Mouse (Mus musculus) kidney, postnatal 4 days (tissue): ENCODE measurements at regions not wholly inside any gene's neighbourhood (a gene's known extent, or its start where the extent isn't known, plus 50 kb on each side); places are given as distances from the start of the nearest gene placed in this dataset.
"Not testable (repeated sequence)": the region's sequence is repeated elsewhere in the genome, so short reads cannot be mapped to it uniquely, and the experiment has no call there.

Source experiments
- DNase-seq, 2 experiments: peaks; one replicate each; pipeline ENCODE4 v3.0.0; 2021; ENCODE audit warnings: mixed read lengths in 2 of 2

DNA sequence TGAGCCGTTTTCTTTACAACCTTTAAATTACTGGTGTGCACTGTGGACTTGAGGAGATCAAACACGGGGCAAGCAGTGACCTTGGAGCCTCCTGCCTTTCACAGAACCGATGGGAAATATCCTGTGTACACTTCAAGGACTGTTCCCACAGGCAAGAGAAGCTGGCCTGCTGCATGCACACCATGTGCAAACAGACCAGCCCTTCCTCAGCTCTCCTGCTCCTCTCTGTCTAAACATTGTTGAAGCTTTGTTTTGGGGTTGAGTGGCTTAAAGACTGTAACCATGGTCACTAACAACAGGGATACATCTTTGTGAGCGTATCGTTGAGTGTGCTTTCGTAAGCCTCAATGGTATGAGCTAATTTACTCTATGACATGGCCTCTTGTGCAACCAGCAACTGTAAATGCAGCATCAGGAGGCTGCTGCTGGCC, 50.2 kb upstream of the Agps start:
- DNase-seq, result no peak

DNA sequence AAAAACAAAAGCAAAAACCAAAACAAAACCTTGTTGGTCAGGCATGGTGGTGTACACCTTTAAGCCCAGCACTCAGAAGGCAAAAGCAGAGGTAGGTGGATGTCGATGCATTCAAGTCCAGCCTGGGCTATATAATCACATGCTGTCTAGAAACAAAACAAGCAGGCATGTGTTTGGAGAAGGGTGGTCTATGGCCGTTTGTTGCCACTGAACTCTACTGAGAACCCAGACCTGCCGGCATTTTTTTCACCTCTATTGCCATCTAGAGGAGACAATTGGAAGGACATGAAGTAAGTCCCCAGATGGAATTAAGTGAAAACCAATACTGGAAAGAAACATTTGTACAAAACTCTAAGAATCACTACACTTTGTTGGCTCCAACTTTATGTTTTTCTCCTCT, 50.9 kb upstream of the Agps start:
- peak; percentile 21 to 44 for DNase-seq

DNA sequence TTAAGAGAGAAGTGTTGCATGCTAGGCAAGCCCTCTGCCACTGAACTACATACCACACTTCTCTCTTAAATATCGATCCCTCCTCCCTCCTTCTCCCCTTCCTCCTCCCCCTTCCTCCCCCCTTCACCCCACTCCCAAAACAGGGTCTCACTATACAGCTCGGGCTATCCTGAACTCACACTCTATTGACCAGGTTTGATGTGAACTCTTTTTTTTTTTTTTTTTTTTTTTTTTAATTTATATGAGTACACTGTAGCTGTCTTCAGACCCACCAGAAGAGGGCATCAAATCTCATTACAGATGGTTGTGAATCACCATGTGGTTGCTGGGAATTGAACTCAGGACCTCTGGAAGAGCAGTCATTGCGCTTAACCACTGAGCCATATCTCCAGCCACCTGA, 53.3 kb upstream of the Agps start:
- not testable (repeated sequence) for DNase-seq

DNA sequence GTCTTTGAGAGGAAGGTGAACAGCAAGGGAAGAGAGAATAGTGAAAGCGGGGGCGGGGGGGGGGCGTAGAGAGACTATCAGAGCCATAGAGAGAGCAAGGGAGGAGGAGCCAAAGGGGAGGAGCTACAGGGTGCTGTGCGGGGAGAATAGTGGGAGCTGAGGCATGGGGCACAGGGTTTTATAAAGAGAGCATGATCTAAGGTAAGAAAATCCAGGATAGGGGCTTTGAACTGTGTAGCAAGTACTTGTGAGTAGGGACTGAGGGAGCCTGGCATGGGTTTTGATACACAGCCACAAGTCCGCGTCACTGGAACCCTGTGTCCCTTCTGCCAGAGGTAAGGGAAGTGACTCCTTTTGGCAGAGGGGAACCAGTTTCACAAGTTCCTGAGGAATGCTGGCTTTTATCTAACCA, 54.9 kb upstream of the Agps start:
- DNase-seq, result peak; percentile 23 to 47

DNA sequence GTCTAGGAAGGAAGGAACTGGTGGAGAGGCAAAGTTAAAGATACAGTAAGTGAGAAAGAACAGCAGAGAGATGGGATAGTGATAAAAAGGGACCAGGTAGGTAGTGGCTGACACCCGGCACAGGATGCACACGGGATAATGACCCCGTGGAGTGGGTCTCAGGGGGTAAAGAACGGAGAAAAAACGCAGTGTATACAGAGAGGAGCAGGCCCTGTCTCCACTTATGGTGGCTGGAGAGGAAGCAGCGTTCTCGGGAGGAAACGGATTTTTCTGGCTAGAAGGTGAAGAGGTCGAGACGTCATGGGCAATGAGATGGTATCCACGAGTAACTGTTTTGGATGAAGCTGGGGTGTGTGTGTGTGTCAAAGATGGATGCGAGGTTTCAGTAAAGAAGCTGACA, 55.4 kb upstream of the Agps start:
- DNase-seq, result no peak

DNA sequence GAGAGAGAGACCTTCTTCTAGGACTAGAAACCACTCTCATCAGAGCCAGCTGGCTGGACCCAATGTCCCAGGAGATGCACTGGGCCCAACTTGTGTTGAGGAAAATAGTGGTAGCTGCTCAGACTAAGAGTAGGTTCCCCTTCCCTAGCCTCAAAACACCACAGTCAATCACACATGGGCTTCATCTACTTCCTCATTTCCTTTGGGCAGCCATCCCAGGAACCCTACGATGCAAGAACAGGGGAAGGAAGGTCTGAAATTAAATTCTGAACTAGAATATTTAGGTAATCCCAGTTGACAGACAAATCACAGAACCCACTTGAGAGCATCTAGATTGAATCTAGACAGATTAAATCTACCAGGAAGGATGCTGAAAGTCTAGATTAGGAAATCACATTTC, 56.8 kb upstream of the Agps start:
- no peak for DNase-seq

DNA sequence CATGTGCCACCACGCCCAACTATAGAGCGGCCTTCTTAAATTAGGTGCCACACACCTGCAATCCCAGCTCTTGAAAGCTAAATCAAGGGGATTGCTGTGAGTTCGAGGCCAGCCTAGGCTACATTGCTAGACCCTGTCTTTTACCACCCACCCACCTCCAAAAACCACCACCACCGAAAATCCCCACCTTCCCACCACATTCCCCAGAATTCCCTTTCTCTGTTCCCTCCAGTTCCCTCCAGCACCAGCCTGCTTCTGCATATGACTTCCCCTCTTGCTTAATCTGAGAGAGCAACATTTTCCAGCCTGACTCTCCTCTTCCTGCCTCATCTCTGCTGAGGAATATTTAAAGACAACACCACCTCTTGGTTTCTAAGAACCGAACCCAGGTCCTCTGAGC, 58.5 kb upstream of the Agps start:
- DNase-seq, result no peak

DNA sequence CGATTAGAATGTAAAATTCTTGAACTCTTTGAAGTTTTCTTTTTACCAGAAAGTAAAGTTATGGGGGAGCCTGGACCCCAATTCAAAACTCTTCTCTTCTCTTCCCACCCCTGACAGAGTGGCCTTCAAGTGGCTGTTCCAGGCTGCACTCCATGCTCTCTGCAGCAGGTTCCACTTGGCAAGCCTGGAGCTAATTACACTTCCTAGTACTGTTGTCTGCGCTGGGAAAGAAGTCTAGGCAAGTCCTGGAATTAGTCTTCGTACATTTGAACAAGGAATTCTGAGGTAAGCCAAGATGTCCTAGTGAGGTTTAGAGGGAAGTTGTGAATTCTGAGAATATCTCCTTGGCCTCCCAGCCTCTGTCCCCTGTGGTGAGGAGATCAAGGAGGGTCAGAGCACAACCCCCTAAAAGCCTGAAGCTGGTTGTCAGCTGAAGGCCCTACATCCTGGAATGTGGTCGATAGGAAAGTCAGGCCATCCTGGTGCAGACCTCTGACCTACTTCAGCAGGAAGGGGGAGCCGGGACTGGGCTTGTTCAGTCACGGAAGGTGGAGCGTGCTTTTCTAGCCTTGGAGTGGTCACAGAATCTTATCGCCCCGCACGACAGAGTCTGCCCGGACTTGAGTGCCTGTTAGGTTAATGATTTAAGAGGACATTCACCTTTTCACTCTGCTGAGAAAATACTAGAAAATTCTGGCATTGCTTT, 59.6 kb upstream of the Agps start:
- DNase-seq, result peak; percentile 68 to 83

DNA sequence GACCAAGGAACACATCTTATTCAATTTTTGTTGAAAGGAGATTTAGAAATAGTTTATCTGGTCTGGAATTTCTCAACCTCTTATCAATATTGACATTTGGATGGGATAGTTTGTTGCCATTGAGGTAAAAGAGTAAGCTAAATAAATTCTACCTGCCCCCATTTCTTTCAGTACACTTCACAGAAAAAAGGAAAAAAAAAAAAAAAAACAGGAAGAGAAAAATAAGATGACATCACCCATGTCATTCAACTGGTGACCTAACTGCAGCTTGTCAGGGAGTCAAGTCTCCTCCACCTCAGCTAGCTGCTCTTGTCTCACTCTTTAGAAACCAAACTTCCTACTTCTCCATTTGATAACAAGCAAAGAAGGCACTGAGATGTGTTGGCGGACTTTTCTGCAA, 61.3 kb upstream of the Agps start:
- DNase-seq, result no peak

DNA sequence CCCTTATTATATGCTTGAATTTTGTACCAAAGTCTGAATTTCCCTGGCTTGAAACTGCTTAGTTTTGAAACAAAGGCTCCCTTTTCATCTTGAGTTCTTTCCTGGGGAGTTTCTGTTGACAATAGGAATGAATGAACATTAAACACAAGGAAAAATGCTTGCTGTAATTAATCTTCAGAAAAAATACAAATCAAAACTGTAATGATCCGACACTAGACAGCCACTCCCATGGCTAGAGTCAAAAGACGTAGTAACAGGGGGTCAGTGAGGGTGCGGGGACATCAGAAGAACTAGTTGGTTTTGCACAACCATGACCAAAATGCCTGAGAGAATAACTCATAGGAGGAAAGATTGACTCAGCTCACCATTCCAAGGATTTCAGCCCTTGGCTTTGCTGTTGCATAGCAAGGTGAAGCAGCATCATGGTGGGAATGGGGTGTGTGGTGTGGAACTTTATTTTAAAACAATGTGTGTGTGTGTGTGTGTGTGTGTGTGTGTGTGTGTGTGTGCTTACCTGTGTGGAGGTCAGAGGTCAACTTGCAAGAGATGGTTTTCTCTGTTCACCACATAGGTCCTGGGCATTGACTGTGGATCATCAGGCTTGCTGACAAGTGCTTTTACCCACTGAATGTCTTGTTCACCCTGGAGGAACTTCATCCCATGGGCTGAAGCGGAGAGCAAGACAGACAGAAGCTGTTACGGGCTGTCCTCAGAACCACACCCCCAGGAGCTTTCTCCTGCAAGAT, 63.2 kb upstream of the Agps start:
- no peak for DNase-seq

DNA sequence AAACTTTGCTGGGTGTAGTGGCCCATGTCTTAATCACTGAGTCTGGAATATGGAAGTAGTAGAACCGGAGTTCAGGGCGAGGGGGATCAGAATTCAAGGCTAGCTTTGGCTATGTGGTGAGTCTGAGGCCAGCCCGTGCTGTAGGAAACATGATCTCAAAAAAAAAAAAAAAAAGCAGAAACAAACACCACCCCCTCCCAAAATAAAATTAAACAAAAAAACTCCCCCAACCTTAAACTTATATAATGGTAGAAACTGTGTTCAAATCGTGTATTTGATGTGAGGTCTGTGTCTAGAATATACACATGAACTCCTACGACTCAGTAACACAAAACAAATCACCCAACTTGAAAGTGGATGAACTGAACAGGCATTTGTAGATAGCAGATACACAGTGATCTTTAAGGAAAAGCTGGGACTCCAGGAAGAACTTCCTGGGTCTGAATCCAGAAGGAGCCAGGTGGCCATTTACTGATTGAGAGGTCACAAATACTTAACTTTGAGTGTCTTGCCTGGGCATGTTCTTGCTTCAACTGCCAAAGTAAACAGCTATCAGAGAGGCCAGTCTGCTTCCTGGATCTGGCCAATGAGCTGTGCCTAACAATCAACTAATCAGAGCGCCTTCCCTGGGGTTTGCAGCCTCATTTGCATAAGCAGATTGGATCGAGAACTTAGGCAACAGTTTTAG, 63.6 kb upstream of the Nfe2l2 start:
- peak; percentile 37 to 54 for DNase-seq

DNA sequence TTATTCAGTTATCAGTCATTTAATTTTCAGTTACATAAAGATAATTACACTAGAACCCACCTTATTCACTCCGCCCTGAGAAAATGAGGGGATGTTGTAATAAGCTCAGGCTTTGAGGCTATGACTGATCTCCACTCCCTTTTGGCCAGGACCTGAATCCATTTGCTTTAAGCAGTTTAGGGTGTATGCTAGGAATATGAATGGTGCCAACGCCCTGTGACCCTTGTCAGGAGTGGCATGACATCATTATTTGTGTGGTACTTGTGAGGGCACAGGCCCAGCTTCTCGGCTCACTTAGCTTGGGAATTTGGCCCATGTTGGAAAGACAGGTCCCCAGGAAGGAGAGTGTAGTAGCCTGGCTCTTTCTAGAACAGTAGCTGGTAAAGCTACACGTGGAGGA, 61.0 kb upstream of the Nfe2l2 start:
- DNase-seq, result no peak

DNA sequence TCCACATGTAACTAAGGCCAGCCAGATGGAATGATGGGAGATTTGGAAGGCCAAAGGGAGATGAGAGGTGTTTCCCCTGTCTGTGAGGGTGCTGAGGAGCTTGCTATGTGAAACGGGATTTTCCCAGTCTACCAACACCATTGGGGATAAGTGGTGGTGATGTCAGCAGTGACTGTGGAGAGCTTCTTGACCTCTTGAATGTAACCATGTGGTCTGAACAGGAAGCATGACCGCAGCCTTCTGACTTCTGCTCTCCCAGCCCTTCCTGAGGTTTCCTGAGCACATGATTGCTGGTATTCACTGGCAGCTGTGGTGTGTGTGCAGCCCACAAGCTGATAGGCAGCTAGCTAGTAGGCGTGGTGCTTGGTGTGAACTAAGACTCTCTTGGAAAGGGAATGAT, 58.8 kb upstream of the Nfe2l2 start:
- DNase-seq, result peak in 1 of 2 experiments; percentile 48

DNA sequence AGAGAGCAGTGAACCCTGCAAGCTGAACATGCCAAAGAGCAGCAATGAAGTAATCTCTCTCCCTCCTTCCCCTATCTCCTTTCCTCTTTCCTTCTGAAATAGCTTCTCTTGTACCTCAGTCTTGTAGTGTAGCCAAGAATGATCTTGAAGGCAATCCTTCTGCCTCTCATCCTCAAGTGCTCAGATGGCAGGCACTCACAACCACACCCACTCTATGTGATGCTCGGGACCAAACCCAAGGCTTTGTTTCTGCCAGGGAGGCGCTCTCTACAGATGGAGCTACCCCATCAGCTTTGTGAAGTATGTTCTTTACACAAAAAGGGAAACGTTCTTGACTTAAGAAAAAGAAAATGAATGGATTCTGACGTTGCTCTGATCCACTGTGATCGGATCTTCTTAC, 57.6 kb upstream of the Nfe2l2 start:
- no peak for DNase-seq

DNA sequence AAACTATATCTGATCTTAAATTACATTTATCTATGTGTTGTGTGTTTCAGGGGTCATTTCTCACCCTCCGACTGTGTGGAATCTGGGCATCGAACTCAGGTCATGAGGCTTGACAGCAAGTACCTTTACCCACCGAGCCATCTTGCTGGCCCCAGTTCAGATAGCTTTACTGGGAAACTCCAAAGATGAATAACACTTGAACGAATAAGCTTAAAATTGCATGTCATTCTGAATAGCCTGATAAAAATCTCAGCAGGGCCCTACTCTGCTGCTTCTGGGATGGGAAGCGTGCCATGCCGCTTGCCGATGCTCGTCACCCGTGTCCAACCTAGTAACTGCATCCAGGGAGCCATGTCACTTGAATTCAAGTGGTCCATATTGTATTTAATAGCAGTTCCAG, 57.2 kb upstream of the Nfe2l2 start:
- DNase-seq, result no peak

DNA sequence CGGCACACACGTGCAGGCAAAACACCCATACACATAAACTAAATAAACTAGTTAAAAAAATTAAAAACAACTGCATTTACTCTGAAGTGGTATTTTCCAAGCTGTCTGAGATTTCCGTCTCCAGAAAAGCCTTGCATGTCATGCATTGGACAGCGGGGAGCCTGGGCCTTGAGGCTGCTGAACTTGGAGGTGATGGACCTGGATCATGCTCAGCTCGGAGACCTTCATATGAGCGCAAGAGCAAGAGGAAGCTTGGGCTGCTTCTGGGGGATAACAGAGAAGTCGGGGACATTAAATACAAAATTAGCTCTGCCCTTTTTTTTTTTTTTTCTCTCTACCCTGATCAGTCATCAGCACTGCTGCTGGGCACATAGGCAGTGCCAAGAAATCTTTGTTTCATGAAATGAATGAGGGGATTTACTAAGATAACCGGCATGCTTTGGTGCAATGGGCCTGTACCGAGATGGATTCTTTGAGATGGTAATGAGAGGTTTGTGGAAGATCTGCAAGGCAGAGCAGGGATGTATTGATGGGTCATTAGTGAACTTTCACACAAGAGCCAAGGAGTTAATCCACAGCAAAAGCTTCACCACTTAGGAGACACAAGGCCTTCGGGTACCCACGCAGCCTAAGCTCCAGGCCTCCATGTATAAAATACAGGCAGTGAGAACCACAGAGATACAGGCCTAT, 54.9 kb upstream of the Nfe2l2 start:
- DNase-seq, result no peak

DNA sequence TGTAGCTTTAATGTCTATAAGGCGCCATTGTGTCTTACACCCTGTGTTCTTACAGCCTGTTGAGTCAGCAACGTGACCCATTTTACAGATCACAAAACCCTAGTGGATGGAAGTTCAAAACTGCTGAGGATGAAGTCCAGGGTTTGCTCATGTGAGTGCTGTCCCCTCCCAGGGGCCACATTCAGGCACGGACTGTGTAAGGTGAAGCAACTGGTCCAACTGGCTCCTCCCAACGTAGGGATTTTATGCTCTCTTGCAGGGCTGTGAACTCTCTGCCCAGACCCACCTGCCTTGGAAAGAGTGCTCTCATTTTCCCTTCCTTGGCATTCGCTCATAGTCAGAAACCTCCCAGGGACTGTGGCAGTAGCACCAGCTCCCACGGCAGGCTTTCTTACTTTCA, 53.8 kb upstream of the Nfe2l2 start:
- no peak for DNase-seq

DNA sequence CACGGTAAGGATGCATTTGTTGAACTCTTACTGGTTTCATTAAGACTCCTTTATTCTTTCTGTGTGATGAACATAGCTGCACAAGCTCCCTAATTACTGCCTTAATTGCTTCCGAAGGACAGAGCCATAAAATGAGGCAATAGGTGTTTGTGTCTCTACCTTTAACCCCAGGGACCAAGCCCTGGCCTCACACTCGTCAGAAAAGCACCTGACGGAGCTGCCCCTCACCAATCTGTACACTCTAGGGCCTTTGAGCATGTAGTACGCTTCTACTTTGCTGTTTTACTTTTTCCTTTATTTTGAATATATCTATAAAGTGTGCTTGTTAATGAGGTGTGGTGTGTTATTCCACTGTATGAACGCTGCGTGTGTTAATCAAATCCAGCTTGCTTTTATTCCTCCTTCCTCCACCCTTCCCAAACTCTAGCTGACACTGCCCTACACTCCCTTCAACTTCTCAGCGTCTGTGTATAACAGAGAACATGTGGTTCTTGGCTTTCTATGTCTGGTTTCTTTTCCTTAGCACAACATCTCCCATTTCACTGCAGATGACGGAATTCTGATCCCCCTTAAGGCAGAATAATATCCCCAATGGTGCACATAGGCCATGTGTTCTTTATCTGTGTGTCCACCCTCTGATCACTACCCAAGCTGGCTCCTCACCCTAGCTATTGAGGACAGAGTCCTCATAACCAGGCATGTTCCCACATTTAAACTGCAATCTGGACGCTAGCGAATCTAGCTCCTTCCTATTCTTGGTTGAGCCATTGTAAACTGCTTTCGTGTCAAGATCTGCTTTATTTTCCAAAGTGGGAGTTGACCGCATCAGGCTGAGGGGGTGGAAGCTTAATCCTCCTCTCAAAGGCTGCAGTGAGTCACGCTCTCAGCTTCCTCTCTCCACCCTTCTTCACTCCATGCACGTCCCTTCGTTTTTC, 52.5 kb upstream of the Nfe2l2 start:
- no peak for DNase-seq

DNA sequence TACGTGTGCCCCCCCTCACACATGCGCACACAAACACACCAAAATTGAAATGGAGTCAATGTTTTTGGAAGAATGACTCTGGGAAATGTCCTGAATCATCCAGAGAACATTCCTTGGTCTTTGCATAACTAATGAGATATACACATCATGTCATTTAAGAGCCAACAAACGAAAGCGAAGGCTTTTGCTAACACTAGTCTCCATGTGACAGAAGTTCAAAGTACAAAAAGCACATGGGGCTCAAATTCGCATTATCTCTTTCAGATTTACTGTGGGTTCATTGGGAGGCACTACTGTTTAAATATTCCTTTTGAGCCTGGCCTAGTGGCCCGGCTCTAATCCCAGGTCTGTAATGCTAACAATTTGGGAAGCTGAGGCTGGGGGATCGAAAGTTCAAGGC, 50.2 kb upstream of the Nfe2l2 start:
- no peak for DNase-seq
